Mouse (Mus musculus): ENCODE data around the gene Cnbd2.
"Not testable (repeated sequence)": the region's sequence is repeated elsewhere in the genome, so short reads cannot be mapped to it uniquely, and the experiment has no call there.

Cnbd2 gene

DNA sequence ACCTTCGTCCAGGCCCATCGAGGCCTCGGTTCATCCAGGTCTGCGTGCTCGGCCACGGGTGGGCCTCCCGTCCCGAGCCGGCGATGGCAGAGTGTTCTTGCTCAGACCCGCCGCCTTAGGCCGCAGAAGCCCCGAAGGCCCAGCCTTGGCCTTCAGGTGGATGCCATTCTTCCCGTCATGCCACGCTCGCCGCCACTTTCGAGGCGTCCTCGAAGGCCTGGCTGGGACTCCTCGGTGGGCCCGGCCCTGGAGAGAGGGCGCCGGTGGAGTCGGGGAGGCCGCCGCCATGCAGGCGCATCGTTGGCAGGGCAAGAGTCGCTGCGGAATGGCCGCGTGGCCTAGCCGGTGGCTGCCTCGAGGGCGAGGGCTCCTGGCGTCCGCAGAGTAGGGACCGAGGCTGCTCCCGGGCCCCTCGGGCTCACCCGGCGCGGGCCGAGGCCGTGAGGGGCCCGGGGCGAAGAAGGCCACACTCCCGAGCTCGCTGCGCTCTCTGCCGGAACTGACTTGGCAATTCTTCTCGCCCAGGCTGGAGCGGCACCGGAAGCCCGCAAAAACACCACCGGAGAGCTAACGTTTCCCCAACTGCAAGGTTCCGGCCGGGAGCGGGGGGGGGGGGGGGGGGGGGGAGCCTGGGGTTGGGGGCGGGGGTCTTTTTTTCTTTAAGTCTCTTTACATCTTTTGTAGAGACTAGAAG lies 80.5 kb downstream of the Cnbd2 start:
- DNase-seq: peak; percentile 80 to 83

DNA sequence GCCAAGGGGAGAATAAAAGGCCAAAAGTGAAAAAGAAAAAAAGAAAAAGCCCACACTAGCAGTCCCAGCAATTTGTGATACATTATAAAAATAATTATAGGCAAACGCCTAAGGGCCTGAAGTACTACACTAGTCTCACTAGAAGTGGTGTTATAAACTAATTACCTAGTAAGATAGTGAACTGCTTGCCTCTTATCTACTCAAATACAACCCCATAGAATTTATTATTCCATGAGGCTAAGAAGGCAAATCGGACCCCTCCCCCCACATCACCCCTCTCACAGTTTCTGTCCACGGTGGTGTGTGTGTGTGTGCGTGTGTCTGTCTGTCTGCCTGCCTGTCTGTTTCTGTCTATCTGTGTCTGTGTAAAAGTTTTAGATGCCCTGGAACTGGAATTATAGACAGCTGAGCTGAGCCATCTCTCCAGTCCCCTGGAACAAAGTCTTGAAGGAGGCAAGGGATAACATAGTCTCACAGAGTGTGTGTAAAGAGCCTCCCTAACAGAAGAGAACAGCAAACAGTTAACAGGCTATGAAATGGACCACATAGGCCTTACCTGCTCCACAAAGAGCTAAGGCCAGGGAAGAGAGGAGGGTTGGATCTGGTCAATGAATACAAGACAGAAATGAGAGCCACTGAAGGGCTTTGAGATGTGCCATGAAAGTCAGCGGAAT lies 81.2 kb downstream of the Cnbd2 start:
- DNase-seq: peak; percentile 26 to 40

DNA sequence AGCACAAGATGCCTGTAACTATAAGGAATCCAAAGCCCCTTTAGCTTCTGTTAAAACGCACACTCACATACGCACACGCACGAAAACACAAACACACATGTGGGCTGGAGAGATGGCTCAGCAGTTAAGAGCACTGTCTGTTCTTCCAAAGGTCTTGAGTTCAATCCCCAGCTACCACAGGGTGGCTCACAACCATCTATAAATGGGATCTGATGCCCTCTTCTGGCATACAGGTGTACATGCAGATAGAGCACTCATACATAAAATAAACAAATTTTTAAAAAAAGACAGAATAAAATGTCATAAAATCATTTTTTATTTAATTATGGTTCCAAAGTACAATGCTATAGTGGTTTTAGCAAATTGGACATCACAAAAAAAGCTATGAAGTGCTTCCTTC lies 82.2 kb downstream of the Cnbd2 start:
- DNase-seq: no peak

DNA sequence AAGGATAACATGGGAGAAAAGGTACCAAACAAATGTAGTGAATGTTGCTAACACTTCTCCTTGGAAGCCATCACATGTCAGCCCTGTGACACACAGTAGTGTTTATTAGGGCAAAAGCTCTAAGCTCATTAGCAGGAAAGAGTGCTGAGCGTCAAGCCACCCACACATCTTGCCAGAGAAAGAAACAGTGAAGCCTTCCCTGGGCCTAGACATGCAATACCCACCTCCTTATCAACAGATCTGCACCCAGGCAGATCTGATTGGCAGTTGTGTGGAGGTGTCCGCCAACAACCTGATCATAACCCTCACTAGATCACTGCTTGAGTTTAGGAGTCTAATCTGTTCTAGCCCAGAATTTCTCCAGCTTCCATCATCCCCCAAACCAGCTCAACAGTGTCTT lies 84.0 kb downstream of the Cnbd2 start:
- no peak for DNase-seq

DNA sequence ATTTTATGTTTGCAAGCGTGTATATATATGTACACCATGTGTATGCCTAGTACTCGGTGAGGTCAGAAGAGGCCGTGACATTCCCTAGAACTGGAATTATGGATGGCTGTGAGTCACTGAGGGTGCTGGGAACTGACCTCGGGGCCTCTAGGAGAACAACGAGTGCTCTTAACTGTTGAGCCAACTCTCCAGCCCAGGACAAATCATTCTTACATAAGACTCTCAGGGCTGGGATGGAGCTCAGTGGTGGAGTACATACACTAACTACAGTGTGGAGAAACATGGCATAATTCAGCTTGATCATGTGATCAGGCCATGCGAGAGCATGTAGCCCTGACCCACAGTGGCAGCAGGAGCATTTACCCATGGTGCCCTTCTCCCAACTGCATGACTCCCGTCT lies 85.9 kb downstream of the Cnbd2 start:
- no peak for DNase-seq

DNA sequence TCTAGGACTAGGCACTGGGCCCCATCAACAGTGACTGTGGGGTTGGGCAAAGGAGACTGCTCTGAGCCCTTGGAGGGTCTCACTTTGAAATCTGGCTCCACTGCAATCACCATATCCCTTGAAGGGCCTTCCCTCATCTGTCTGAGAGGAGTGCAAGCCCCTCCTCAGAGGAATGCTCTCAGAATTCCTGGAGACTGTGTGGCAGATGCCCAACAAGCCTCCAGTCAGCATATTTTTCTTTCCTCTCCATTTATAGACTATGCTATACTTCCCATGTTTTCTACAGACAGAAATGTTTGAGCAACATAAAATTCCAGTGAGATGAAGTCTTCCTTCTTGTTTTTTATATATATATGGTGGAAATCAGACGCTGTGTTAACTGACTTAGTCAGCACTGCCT lies 87.4 kb downstream of the Cnbd2 start:
- DNase-seq: no peak

DNA sequence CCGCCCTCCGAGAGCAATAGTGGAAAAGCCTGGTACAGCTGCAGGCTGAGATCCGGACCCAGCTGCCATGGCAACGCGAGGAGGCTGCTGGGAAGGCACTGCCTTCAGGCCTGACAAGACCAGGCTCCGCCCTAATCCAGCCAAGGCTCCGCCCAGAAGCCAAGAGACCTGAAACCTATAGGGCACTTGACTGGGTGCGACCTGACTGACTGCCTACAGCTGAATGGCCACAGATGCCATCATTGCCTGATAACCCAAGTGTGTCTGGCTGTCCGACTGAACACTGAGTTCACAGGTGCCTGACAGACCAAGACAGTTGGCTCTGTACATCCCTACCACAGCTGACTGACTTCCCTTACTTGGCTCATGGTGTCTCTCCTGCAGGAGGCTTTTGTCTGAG lies 89.2 kb downstream of the Cnbd2 start:
- DNase-seq: peak; percentile 36 to 64

DNA sequence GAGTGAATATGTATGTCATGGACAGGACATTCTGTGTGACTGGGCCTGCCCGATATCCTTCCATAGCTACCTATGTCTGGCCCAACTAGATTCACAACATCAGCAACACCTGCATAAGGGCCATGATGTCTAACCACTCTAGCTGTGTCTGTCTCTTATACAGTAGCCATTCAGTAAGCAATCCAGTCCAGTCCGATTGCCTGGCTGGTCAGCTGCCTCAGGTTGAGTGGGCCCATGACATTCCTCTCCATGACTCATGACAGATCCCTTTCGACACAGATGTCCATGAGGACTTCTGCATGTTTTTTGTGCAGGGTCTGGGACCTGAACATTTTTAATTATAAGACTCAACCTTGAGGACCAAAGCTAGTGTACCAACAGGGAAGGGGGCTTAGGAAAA lies 89.9 kb downstream of the Cnbd2 start:
- DNase-seq: no peak

DNA sequence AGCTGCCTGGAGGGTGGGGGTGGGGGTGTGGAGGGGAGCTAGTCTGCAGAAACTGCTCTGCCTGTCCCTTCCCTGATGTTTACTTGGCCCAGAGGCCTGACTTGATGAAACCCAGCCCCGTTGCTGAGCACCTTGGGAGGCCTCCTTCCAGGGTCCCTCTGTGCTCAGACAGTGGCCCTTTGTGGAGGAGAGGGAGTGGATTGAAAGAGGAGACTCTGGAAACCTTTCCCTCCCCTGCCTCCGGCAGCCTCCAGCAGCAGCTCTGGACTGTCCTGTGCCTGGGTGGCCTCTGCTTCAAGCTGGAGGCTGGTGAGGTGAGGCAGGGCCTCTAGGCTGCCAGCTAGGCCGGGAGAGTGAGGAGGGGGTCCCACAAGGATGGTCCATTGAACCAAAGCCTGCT lies 94.9 kb downstream of the Cnbd2 start:
- DNase-seq: no peak

DNA sequence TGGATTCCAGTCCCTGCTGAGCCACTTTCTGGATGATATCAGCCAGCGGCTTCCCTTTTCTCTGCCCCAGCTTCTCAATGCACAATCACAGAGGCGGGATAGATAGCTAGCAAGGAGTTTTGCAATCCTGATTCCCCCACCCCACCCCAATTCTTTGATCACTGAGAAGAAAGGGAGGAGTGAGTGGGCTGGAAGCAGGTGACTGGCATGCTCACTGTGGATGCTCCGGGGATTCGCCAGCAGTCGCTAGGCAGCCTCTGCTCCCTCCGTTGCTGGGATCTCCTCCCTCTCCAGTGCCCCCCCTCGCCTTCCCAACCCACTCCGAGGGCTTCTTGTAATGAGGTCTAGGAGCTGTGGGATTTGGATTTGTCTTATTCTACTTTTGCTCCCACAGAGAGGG lies 96.1 kb downstream of the Cnbd2 start:
- peak in 1 of 2 experiments; percentile 17 for DNase-seq

DNA sequence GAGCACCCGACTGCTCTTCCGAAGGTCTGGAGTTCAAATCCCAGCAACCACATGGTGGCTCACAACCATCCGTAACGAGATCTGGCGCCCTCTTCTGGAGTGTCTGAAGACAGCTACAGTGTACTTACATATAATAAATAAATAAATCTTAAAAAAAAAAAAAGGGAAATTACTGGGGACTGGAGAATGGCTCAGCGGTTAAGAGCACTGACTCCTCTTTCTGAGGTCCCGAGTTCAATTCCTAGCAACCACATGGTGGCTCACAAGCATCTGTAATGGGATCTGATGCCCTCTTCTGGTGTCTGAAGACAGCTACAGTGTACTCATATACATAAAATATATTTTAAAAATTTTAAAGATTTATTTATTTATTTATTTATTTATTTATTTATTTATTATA lies 99.2 kb downstream of the Cnbd2 start:
- DNase-seq: not testable (repeated sequence)

DNA sequence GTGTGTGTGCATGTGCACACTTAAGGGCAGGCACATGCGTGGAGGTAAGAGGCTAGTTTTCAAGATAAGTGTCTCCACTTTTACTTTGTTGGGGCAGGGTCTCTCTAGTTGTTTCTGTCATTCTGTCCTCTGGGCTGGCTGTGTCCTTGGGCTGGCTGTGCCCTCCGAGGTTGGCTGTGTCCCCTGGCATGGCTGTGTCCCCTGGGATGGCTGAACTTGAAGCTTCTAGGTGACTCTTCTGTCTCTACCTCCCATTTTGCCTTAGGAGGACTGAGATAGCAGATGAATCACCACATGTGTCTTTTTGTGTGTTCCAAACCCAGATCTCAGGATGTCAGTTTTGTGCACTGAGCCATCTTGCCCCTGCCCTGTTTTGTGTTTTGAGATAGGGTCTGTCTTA lies 102.9 kb downstream of the Cnbd2 start:
- no peak for DNase-seq

DNA sequence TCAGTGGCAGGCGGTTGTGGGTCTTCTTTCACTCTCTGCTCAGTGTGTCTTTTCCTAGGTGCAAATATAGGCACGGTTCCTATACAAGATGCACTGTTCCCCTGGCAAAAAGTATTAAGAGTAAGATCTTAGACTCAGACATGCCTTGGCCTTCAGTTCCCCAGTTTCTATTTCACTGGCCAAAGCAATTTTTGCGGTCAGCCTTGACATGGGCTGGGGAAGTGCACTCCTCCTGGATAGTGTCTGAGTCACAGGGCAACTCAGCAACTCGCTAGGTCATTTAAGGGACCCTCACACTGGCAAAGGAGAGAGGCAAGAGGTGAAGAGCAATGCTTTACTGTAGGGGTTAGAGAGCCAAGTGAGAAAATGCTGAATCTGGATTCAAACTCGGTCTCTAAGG lies 103.6 kb downstream of the Cnbd2 start:
- DNase-seq: no peak

DNA sequence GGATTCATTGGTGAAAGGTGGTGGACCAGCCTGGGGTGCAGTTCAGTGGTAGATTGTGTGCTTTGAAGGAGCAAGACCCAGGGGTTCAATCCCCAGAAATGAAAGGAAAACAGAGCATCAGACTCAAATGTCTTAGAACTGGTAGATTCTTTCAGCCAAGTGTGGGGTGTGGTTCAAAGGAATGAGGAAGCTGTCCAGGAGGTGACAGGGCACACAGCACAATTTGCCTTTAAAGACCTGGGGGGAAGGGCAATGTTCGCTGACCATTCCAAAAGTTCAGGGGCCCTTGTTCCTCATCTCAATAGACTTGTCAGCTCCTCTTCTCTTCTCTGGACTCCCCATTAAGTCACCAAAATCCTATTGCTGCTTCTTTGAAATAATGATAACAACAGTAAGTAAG lies 105.1 kb downstream of the Cnbd2 start:
- DNase-seq: no peak

DNA sequence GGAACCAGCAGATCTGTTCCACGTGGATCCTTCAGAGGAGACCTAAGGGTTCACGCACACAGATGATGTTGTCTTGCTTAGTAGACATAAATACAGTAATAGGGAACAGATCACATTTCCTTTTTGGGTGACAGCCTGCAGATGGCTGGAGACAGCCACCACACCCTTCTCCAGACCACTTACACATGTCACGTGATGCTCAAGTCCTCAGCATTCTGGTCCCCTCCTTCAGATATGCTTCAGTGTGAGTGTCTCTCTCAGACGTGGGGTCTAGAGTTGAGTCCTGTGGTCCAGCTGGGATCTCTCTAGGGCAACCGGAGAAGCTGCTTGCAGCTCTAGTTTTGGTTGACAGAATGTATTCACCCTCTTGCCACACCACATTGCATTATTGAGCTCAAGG lies 106.4 kb downstream of the Cnbd2 start:
- no peak for DNase-seq

DNA sequence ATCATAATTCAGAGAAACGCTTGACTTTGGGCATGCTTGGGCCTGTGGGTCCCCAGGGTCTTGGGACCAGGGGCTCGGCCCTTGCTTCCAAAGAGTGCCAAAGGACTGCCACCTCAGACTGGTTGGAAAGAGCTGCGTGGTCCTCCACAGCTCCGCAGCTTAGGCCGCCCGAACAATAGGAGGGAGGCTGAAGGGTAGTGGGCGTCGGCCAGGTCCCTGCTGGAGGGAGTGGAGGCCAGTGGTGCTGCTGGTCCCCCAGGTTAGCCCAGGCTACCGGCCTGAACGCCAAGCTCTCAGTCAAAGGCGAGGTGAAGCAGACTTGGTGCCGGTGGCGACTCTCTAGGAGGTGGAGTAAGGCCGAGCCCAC lies 108.2 kb downstream of the Cnbd2 start:
- no peak for DNase-seq

DNA sequence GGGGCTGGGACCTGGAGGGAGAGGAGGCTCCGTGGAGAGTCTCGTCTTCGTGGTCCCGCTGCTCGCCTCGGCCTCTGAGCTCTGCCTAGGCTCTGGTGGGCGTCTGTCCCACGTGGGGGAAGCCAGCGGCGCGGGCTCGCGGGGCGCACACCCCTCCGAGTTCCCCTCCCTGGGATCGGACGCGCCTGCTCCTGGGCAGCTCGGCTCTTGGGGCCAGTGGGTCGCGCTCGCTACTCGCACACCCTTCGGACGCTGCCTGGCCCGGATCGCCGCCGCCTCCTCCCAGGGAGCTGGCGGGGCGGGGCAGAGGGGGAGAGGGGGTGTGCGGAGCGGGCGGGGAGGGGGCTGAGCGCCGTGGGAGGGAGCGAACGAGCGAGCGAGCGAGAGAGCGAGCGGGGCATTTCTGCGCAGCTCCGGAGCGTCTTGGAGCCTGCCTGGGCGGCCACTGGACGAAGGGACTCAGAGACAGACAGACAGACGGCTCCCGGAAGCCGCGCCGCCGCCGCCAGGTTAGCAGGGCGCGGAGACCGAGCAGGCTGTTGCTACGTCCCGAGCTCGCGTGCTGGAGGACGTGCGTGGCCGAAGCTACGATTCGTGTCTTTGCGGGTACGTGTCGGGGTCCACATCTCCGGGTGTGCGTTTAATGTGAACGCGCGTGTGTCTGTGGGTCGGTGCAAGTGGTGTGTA lies 108.7 kb downstream of the Cnbd2 start, which contains the start of gene Epb41l1:
Gene Epb41l1, plus strand, starts transcription at position 216 of the 687 bp plus-strand sequence.
- DNase-seq: peak; percentile 56 to 59

DNA sequence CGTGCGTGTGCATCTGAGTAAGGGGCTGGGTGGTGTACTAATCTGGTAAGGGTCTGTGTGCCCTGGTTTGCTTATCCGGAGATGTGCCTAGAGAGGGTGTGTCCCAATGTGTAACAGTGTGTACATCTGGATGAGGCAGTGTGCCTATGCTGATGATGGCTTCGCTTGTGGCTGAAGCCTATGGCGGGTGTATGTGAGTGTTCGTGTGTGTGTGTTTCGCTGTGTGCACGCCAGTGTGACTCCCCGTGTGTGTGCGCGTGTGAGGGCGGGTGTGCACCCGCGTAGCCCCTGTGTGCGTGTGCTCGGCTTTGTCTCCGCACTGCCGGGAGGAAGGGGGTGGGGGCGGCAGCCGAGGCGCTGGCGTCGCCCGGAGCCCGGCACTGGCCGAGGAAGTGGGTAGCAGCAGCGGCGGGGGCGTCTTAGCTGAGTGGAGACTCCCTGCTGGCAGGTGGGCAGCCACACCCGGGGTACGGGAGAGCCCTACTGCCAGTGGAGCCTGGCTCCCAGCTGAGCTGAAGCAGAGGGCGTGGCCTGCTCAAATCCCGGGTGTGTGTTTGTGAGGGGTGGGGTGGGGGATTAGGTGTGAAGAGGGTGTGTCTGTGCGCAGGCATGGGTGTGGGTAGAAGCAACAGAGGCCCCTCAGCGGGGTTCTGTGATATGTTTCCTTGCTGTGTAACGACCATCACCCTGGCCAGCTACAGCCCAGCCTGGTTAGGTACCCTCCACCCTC lies 109.4 kb downstream of the Cnbd2 start:
- peak; percentile 53 to 57 for DNase-seq

DNA sequence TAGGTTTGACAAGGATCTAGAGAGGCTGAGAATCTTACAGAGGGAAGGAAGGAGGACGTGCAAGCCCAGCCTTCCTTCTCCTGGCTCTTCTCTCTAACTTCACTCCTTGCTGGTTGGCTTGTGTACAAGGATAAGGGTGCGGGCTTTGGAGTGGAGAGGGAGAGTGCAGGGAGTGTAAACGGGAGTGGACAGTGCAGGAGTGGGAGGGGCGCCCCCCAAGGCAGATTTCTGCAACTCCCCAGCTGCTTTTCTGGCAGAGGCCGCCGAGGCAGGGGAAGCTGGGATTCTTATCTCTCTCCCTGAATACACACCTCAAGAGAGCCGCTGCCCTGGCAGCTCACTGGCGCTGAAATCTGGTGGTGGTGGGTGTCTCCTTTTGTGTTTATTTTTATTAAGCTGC lies 110.5 kb downstream of the Cnbd2 start:
- DNase-seq: no peak

DNA sequence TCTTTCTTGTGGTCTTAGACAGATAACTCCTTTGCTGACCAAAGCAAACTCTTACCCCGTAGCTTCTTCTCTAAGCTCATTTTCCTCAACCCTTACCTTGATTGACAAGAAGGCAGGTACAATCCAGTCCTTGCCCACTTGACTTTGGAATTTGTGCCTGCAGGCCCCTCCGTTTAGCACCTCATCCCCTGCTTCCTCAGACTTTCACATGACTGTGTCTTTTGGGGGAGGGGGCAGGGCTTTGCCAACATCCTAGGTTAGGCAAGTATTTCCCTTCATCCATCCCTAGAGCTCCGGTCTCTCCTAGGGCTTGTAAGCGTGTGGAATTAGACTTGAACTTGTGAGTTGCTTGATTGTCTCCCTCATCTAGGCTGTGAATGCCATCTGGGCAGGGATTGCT lies 111.6 kb downstream of the Cnbd2 start:
- DNase-seq: no peak
